23 mouse cellular contexts compared by ENCODE assay signal in genomic region chr10:42313222-42313786, GRCm38 (mm10). TPM values are rescaled to one million over a fixed set of nuclear protein-coding genes. Genes with fewer than 3 reads are reported as not detected.
DNase-seq lines count a peak whose midpoint lies in the region; ATAC-seq and TF ChIP-seq lines count a peak whose summit lies in the region.
"Had no signal": no experiment of that assay in that cellular context is flagged by ENCODE, and none has a peak within 500 bp of the region (broad histone marks: within the 10 kb centered on the region; RNA-seq: fewer than 3 reads in every experiment).

No protein-coding gene starts in this region.

- ATAC-seq in heart, embryonic 15.5 days (replicated peaks; ENCODE audit: insufficient number of reproducible peaks, insufficient read depth, low FRiP score, low read depth), result no peak
- ATAC-seq in lung, embryonic 16.5 days (ENCODE audit: low read depth), result no peak
- peak; percentile 60 for ATAC-seq in granulocyte monocyte progenitor cell, adult 5-6 weeks (replicated peaks; ENCODE audit: poor library complexity, severe bottlenecking)
- ATAC-seq in neutrophil, adult 5-6 weeks (ENCODE audit: extremely low read depth, insufficient number of reproducible peaks, low FRiP score, poor library complexity, severe bottlenecking), result 0 out of 2 replicates have a peak, but pooled peaks have one; percentile 17
- ATAC-seq: forebrain, embryonic 16.5 days; intestine, embryonic 15.5 days had no signal

- H3K4me1 ChIP-seq in heart, embryonic 15.5 days (replicated peaks), result 0 out of 2 replicates have a peak, but pooled peaks cover 3% of the 10 kb centered on the region
- H3K4me1 ChIP-seq in heart, adult 2 months (ENCODE audit: control insufficient read depth, insufficient read depth, low read length), result no peaks in the 10 kb centered on the region; the same call in 1 of the 2 replicates
- H3K4me1 ChIP-seq in lung, embryonic 16.5 days (replicated peaks; ENCODE audit: control insufficient read depth, insufficient read depth, low read length), result no peaks in the 10 kb centered on the region
- no peaks in the 10 kb centered on the region for H3K4me1 ChIP-seq in lung, adult 2 months (ENCODE audit: control insufficient read depth, insufficient read depth, low read length)
- H3K4me1 ChIP-seq: intestine, embryonic 15.5 days; limb, embryonic 12.5 days had no signal

- no peak for TF ChIP-seq EP300 in heart, adult 2 months (IDR thresholded peaks at IDR 0.05; ENCODE audit: insufficient read depth, low read depth, low read length)

- WGBS in heart, embryonic 15.5 days, result 65% methylated on average over 22 of the region's 22 CpGs
- WGBS in heart, adult 2 months, result 47% methylated on average over 22 of the region's 22 CpGs
- WGBS in lung, embryonic 16.5 days, result 41% methylated on average over 22 of the region's 22 CpGs
- WGBS in lung, adult 2 months, result 58% methylated on average over 22 of the region's 22 CpGs

- no peaks in the 10 kb centered on the region for H3K79me2 ChIP-seq in heart, adult 2 months (replicated peaks; ENCODE audit: control insufficient read depth, insufficient read depth, low read length)

- no peak overlapping the region for H3K4me3 ChIP-seq in heart, embryonic 15.5 days
- no peak overlapping the region for H3K4me3 ChIP-seq in heart, adult 2 months
- H3K4me3 ChIP-seq in lung, embryonic 16.5 days (ENCODE audit: low read length), result peak overlapping the region; percentile 24; the same call in 1 of the 2 replicates
- H3K4me3 ChIP-seq in lung, adult 2 months (replicated peaks; ENCODE audit: extremely low read depth, low read depth, low read length), result no peak overlapping the region
- H3K4me3 ChIP-seq: forebrain, embryonic 10.5 days; hindbrain, embryonic 15.5 days; intestine, embryonic 15.5 days; layer of hippocampus, adult 2 months; limb, embryonic 12.5 days; liver, embryonic 15.5 days had no signal

- H3K27ac ChIP-seq in heart, embryonic 15.5 days, result no peak overlapping the region
- no peak overlapping the region for H3K27ac ChIP-seq in heart, adult 2 months
- no peak overlapping the region for H3K27ac ChIP-seq in lung, embryonic 16.5 days (ENCODE audit: low read length)
- H3K27ac ChIP-seq: forebrain, embryonic 10.5 days; hindbrain, embryonic 15.5 days; intestine, embryonic 15.5 days; layer of hippocampus, adult 2 months; limb, embryonic 12.5 days; liver, embryonic 15.5 days; stomach, postnatal 0 days had no signal

- intact Hi-C loops in heart, adult 2 months (cut with DNase I), result no loop called here
- intact Hi-C loops in left cerebral cortex, postnatal 4 days (cut with DNase I), result no loop called here

- H3K27me3 ChIP-seq in heart, embryonic 15.5 days, result no peaks in the 10 kb centered on the region
- H3K27me3 ChIP-seq in heart, adult 2 months (ENCODE audit: control insufficient read depth, insufficient read depth, low read length), result no peaks in the 10 kb centered on the region
- H3K27me3 ChIP-seq in lung, embryonic 16.5 days (ENCODE audit: control insufficient read depth, insufficient read depth, low read depth, low read length), result no peaks in the 10 kb centered on the region; the same call in 1 of the 2 replicates
- H3K27me3 ChIP-seq: intestine, embryonic 15.5 days had no signal

- DNase-seq in heart, adult 2 months, result no peak
- DNase-seq in lung, adult 2 months, result no peak
- no peak for DNase-seq in left cerebral cortex, postnatal 4 days
- DNase-seq: cerebellum, adult 11-12 months; cerebellum, postnatal 10 days; gastrocnemius, postnatal 10 days; heart, adult 11 months; kidney, adult 9 months; kidney, postnatal 14 days; midbrain, embryonic 14.5 days; right cerebral cortex, postnatal 14 days had no signal

- H3K9me3 ChIP-seq in heart, embryonic 15.5 days (replicated peaks), result no peaks in the 10 kb centered on the region
- H3K9me3 ChIP-seq in lung, embryonic 16.5 days (ENCODE audit: control insufficient read depth, low read length), result no peaks in the 10 kb centered on the region
- H3K9me3 ChIP-seq: forebrain, embryonic 10.5 days; hindbrain, embryonic 15.5 days; intestine, embryonic 15.5 days; limb, embryonic 12.5 days; liver, embryonic 15.5 days had no signal

- TF ChIP-seq CTCF in heart, adult 2 months (IDR thresholded peaks at IDR 0.05), result no peak
- TF ChIP-seq CTCF in lung, adult 2 months (IDR thresholded peaks at IDR 0.05; ENCODE audit: insufficient read depth, low read length), result no peak

- H3K9ac ChIP-seq in heart, embryonic 15.5 days, result no peak overlapping the region
- H3K9ac ChIP-seq in heart, adult 2 months (ENCODE audit: low read depth, low read length), result no peak overlapping the region
- no peak overlapping the region for H3K9ac ChIP-seq in lung, embryonic 16.5 days (ENCODE audit: low read length)
- H3K9ac ChIP-seq: hindbrain, embryonic 15.5 days; intestine, embryonic 15.5 days; limb, embryonic 12.5 days; liver, embryonic 15.5 days had no signal

- no peak for TF ChIP-seq POLR2A in heart, adult 2 months (IDR thresholded peaks at IDR 0.05; ENCODE audit: insufficient read depth, low read depth, low read length)
- no peak for TF ChIP-seq POLR2A in lung, adult 2 months (IDR thresholded peaks at IDR 0.05; ENCODE audit: borderline replicate concordance, extremely low read depth, low read depth, low read length)

- H3K36me3 ChIP-seq in heart, embryonic 15.5 days, result peaks cover 4% of the 10 kb centered on the region; the same call in 1 of the 2 replicates
- H3K36me3 ChIP-seq in heart, adult 2 months (ENCODE audit: control insufficient read depth, insufficient read depth, low read length), result no peaks in the 10 kb centered on the region
- no peaks in the 10 kb centered on the region for H3K36me3 ChIP-seq in lung, embryonic 16.5 days (ENCODE audit: control insufficient read depth, insufficient read depth, low read length)
- H3K36me3 ChIP-seq: forebrain, embryonic 10.5 days; hindbrain, embryonic 15.5 days; intestine, embryonic 15.5 days; limb, embryonic 12.5 days; liver, embryonic 15.5 days had no signal

- H3K4me2 ChIP-seq in heart, embryonic 15.5 days, result 0 out of 2 replicates have a peak overlapping the region, but pooled peaks have one; percentile 19
- H3K4me2 ChIP-seq in lung, embryonic 16.5 days (ENCODE audit: low read depth, low read length), result peak overlapping the region; percentile 41
- H3K4me2 ChIP-seq: hindbrain, embryonic 15.5 days; intestine, embryonic 15.5 days; limb, embryonic 12.5 days; liver, embryonic 15.5 days had no signal

RNA-seq across cellular contexts. Expression of gene Foxo3, which starts 36.7 kb away (rescaled TPM):
- 5.7 and 6.8 TPM in 2 replicates for polyA plus RNA-seq in heart, embryonic 15.5 days (2015; fragmentation: Nextera tagmentation; extraction: Ambion mirVana)
- 10 to 100 TPM; 72.5 to 89.5 TPM for total RNA-seq in heart, adult 2 months (2021)
- 26.7 and 32.7 TPM in 2 replicates for polyA plus RNA-seq in heart, adult 2 months (2012; rRNA removed)
- polyA plus RNA-seq in lung, embryonic 16.5 days (2015; fragmentation: Nextera tagmentation; extraction: Ambion mirVana), result 10.2 and 10.7 TPM in 2 replicates
- 49.3 and 79.9 TPM in 2 replicates for polyA plus RNA-seq in lung, adult 2 months (2012; rRNA removed)
- total RNA-seq in granulocyte monocyte progenitor cell, adult 5-6 weeks (2014; fragmentation: Nextera tagmentation), result 15.7 and 20.5 TPM in 2 replicates
- 23.3 and 25.3 TPM in 2 replicates for total RNA-seq in granulocyte monocyte progenitor cell, adult 5-6 weeks (2017)
- 77.1 and 80.1 TPM in 2 replicates for total RNA-seq in neutrophil, adult 5-6 weeks (2017)
- total RNA-seq in left cerebral cortex, postnatal 4 days (2021), result 10 to 100 TPM; 28.8 to 32.6 TPM

Comparison
In these comparisons a context has a peak if more than half of its experiments do, and no peak if none do; other contexts are left out.
1. ATAC-seq: peak in granulocyte monocyte progenitor cell, adult 5-6 weeks (single experiment) and neutrophil, adult 5-6 weeks (single experiment); none in heart, embryonic 15.5 days (single experiment) and lung, embryonic 16.5 days (single experiment).